8 mouse cellular contexts compared by ENCODE assay signal in the genomic region with DNA sequence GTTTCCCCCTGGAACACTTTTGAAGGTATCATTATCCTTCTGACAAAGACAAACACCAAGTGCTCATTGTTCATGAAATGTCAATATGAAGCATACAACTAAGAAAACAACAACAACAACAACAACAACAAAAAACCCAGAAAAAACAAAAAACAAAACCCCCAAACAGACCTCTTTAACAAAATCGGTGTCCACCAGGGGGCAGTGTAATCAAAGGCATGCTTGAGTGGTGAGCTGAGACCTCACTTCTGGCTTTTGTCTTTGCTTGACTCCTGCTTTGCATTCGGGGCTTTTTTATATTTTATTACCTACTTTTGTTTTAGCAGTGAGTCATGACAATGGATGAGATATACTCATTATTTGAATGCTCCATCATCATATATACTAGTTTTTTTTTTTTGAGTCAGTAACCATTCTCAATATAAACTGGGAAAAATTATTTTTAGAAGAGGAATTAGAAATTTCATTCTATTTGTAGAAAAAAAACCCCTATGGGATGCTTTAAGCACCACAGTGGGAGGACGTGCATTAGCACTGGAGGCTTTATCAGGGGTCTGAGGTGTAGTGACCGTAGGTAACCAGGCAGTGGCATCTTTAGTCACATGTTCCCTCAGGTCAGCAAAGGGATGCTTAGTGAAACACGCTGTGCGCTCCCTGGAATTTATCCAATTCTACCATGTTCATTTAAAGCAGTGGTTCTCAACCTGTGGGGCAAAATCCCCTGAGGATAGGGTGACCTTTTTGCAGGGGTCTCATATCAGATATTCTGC. TPM values are rescaled to one million over a fixed set of nuclear protein-coding genes. Genes with fewer than 3 reads are reported as not detected.
DNase-seq lines count a peak whose midpoint lies in the region; ATAC-seq and TF ChIP-seq lines count a peak whose summit lies in the region.

No protein-coding gene starts in this region.

- no peak overlapping the region for H3K27ac ChIP-seq in forebrain, embryonic 13.5 days
- no peak overlapping the region for H3K27ac ChIP-seq in midbrain, postnatal 0 days (ENCODE audit: low read depth, low read length)

- ATAC-seq in G1E (ENCODE audit: extremely low read depth, insufficient number of reproducible peaks, low FRiP score, poor library complexity, severe bottlenecking) = no peak; the same call in 1 of the 2 replicates
- peak; percentile 48; the same call in 1 of the 2 replicates for ATAC-seq in forebrain, embryonic 13.5 days
- no peak for ATAC-seq in midbrain, postnatal 0 days (ENCODE audit: low FRiP score)
- ATAC-seq in monocyte, adult 5-6 weeks (replicated peaks; ENCODE audit: insufficient number of reproducible peaks, low FRiP score, low TSS enrichment, poor library complexity, severe bottlenecking) = no peak

- peaks cover 24% of the 10 kb centered on the region for H3K4me1 ChIP-seq in G1E (ENCODE audit: insufficient read depth, low read depth, low read length)
- H3K4me1 ChIP-seq in forebrain, embryonic 13.5 days = no peaks in the 10 kb centered on the region
- no peaks in the 10 kb centered on the region for H3K4me1 ChIP-seq in midbrain, postnatal 0 days (ENCODE audit: insufficient read depth, low read length)

- no peak overlapping the region for H3K4me2 ChIP-seq in forebrain, embryonic 13.5 days
- no peak overlapping the region for H3K4me2 ChIP-seq in midbrain, postnatal 0 days (ENCODE audit: low read depth, low read length, poor library complexity, severe bottlenecking)

- 0 out of 2 replicates have a peak, but pooled peaks have one; percentile 45 for TF ChIP-seq CTCF in G1E (IDR thresholded peaks at IDR 0.05; ENCODE audit: low read depth, low read length)
- peak; percentile 77 for TF ChIP-seq CTCF in midbrain, postnatal 0 days (IDR thresholded peaks at IDR 0.05)

- H3K36me3 ChIP-seq in G1E (replicated peaks) = peaks cover 60% of the 10 kb centered on the region
- no peaks in the 10 kb centered on the region for H3K36me3 ChIP-seq in forebrain, embryonic 13.5 days (ENCODE audit: poor library complexity, severe bottlenecking)
- H3K36me3 ChIP-seq in midbrain, postnatal 0 days (ENCODE audit: insufficient read depth, low read length) = no peaks in the 10 kb centered on the region

- H3K9ac ChIP-seq in forebrain, embryonic 13.5 days = no peak overlapping the region
- no peak overlapping the region for H3K9ac ChIP-seq in midbrain, postnatal 0 days (replicated peaks; ENCODE audit: low read length, poor library complexity, severe bottlenecking)

- DNase-seq in layer of hippocampus, adult 11-12 months (ENCODE audit: low spot score) = peak; percentile 45
- no peak for DNase-seq in layer of hippocampus, adult 9-11 months
- no peak for DNase-seq in G1E (ENCODE audit: low spot score)
- DNase-seq in brain, embryonic 18.5 days (ENCODE audit: low read depth, low spot score) = peak; percentile 10
- DNase-seq in layer of hippocampus, postnatal 14 days (ENCODE audit: low spot score in 2 of 2) = peak; percentile 29 to 56
- DNase-seq in midbrain, postnatal 0 days (ENCODE audit: low spot score) = peak; percentile 79

- no peaks in the 10 kb centered on the region for H3K27me3 ChIP-seq in G1E (ENCODE audit: insufficient read depth, low read length)
- no peaks in the 10 kb centered on the region for H3K27me3 ChIP-seq in forebrain, embryonic 13.5 days
- H3K27me3 ChIP-seq in midbrain, postnatal 0 days (ENCODE audit: insufficient read depth, low read length) = no peaks in the 10 kb centered on the region

- no peak overlapping the region for H3K4me3 ChIP-seq in G1E (ENCODE audit: low read depth, low read length)
- no peak overlapping the region for H3K4me3 ChIP-seq in forebrain, embryonic 13.5 days
- H3K4me3 ChIP-seq in midbrain, postnatal 0 days (ENCODE audit: low read depth, low read length) = no peak overlapping the region

- H3K9me3 ChIP-seq in G1E (replicated peaks) = no peaks in the 10 kb centered on the region
- H3K9me3 ChIP-seq in forebrain, embryonic 13.5 days (replicated peaks) = no peaks in the 10 kb centered on the region
- H3K9me3 ChIP-seq in midbrain, postnatal 0 days (ENCODE audit: low read length) = no peaks in the 10 kb centered on the region

- WGBS in forebrain, embryonic 13.5 days = 48% methylated on average over 6 of the region's 6 CpGs
- 39% methylated on average over 6 of the region's 6 CpGs for WGBS in midbrain, postnatal 0 days

RNA-seq across cellular contexts. Expression of gene Cd109, which starts 30.8 kb away (rescaled TPM):
- total RNA-seq in G1E (2014; fragmentation: Nextera tagmentation) (29.0 and 35.0 TPM in 2 replicates), G1E (2017) (11.1 and 11.4 TPM in 2 replicates)
- polyA plus RNA-seq in G1E (2012) = 0.50 and 0.61 TPM in 2 replicates
- 1.6 and 2.1 TPM in 2 replicates for polyA plus RNA-seq in forebrain, embryonic 13.5 days (2015; fragmentation: Nextera tagmentation; extraction: Ambion mirVana)
- 1 to 10 TPM; 6.3 to 7.4 TPM for total RNA-seq in layer of hippocampus, postnatal 14 days (2021)
- total RNA-seq in midbrain, postnatal 0 days (2014; rRNA removed) = 2.4 and 4.2 TPM in 2 replicates
- polyA plus RNA-seq in midbrain, postnatal 0 days (2015; fragmentation: Nextera tagmentation; extraction: Ambion mirVana) = 0.86 and 1.1 TPM in 2 replicates
- total RNA-seq in monocyte, adult 5-6 weeks (2017) = 0.29 TPM in 1 of 3 replicates, not detected in the others

RNA-seq across cellular contexts. Expression of gene Slc17a5, which starts 58.4 kb away (rescaled TPM):
- total RNA-seq in G1E (2014; fragmentation: Nextera tagmentation) = 8.6 and 11.6 TPM in 2 replicates
- 6.4 and 8.6 TPM in 2 replicates for total RNA-seq in G1E (2017)
- polyA plus RNA-seq in G1E (2012) = 1.0 and 1.5 TPM in 2 replicates
- 15.3 and 15.8 TPM in 2 replicates for polyA plus RNA-seq in forebrain, embryonic 13.5 days (2015; fragmentation: Nextera tagmentation; extraction: Ambion mirVana)
- total RNA-seq in layer of hippocampus, postnatal 14 days (2021) = 10 to 100 TPM; 19.3 to 20.0 TPM
- 14.7 and 15.1 TPM in 2 replicates for total RNA-seq in midbrain, postnatal 0 days (2014; rRNA removed)
- polyA plus RNA-seq in midbrain, postnatal 0 days (2015; fragmentation: Nextera tagmentation; extraction: Ambion mirVana) = 12.8 and 16.8 TPM in 2 replicates
- total RNA-seq in monocyte, adult 5-6 weeks (2017) = 9.0 to 13.2 TPM (median 9.8 TPM) in 3 replicates

Comparison
In these comparisons a context has a peak if more than half of its experiments do, and no peak if none do; other contexts are left out.
1. DNase-seq: peak in layer of hippocampus, adult 11-12 months (single experiment), brain, embryonic 18.5 days (single experiment), layer of hippocampus, postnatal 14 days (2 of 2) and midbrain, postnatal 0 days (single experiment); none in layer of hippocampus, adult 9-11 months (single experiment) and G1E (single experiment).